Mouse (Mus musculus) intestine, embryonic 16.5 days (tissue): Measurements from ENCODE around the gene Gabrb2. TPM values are rescaled to one million over a fixed set of nuclear protein-coding genes. Genes with fewer than 3 reads are reported as not detected.

Source experiments
- ATAC-seq: fragments of 200-750 bp; cut with Nextera tagmentation; 2 replicates; pipeline ENCODE4 v1.8.0; 2017; ENCODE audit warnings: moderate TSS enrichment, moderate library complexity
- H3K27ac ChIP-seq: fragments of 300-500 bp; sonication (generic); 2 replicates; pipeline ENCODE4 v1.5.1; 2014; ENCODE audit warnings: mild to moderate bottlenecking, low read length
- H3K27me3 ChIP-seq: fragments of 300-500 bp; sonication (generic); replicated peaks from 2 replicates; pipeline ENCODE4 v1.6.1; 2014; ENCODE audit warnings: low read length, control low read depth, mixed read lengths; ENCODE audit not compliant: control insufficient read depth, insufficient read depth
- H3K36me3 ChIP-seq: fragments of 300-500 bp; sonication (generic); 2 replicates; pipeline ENCODE4 v1.6.1; 2014; ENCODE audit warnings: low read length, control low read depth; ENCODE audit not compliant: control insufficient read depth, insufficient read depth
- H3K4me1 ChIP-seq: fragments of 300-500 bp; sonication (generic); 2 replicates; pipeline ENCODE4 v1.6.1; 2014; ENCODE audit warnings: low read length, control low read depth, mixed read lengths; ENCODE audit not compliant: control insufficient read depth, insufficient read depth
- H3K4me2 ChIP-seq: fragments of 300-500 bp; sonication (generic); 2 replicates; pipeline ENCODE4 v1.6.1; 2014; ENCODE audit warnings: low read depth, low read length, control low read depth
- H3K4me3 ChIP-seq: fragments of 300-500 bp; sonication (generic); 2 replicates; pipeline ENCODE4 v1.5.1; 2014; ENCODE audit warnings: mild to moderate bottlenecking, low read length
- H3K9ac ChIP-seq: fragments of 300-500 bp; sonication (generic); 2 replicates; pipeline ENCODE4 v1.6.1; 2014; ENCODE audit warnings: low read depth, low read length
- H3K9me3 ChIP-seq: fragments of 300-500 bp; sonication (generic); 2 replicates; pipeline ENCODE4 v1.6.1; 2016; ENCODE audit warnings: low read length, control low read depth; ENCODE audit not compliant: control insufficient read depth
- WGBS: fragments of 180-500 bp; shearing (Covaris S2); extraction: QIAGEN DNeasy Blood & Tissue Kit; methylation state at CpG from one replicate; pipeline ENCODE4 v1.1.7; 2014; 5-methylcytosine and 5-hydroxymethylcytosine counted together
- polyA plus RNA-seq: library from polyadenylated mRNA; unstranded; fragments of >200 nt; fragmentation: Nextera tagmentation; extraction: Ambion mirVana; gene quantifications from 2 replicates; pipeline ENCODE4 v1.2.1, GENCODE M21; 2015

Gabrb2 gene
- polyA plus RNA-seq, 1 experiment from 2014 or later, result 0.93 TPM

- Histone ChIP-seq H3K9me3 (no peaks in the 10 kb centered on the region), H3K4me3 (no peak overlapping the region), H3K36me3 (no peaks in the 10 kb centered on the region), H3K9ac (no peak overlapping the region), H3K27ac (no peak overlapping the region), H3K27me3 (no peaks in the 10 kb centered on the region), H3K4me1 (no peaks in the 10 kb centered on the region), H3K4me2 (no peak overlapping the region)
- no peak for ATAC-seq
Measured at GRCm38 (mm10) chr11:42431495-42431894, 11.9 kb downstream of the Gabrb2 start.

DNA sequence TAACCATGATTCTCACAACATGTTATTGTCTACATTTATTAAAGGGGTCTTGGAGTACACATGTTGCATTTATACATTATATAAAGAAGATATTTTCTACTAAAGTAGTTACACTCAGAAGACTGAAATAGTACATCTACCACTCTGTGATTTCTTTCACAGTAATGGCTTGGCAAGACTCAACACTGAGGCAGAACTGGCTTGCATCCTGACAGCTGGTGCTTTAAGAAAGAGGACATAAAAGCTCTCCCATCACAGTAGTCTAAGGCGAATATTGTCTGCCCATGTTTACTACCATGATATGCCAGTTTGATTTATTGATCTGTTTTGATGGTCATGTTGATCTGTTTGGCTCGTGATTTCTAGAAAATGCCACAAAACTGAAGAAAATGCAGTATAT lies 19.4 kb downstream of the Gabrb2 start:
- WGBS, result 75% methylated on average over 2 of the region's 2 CpGs
- no peaks in the 10 kb centered on the region for H3K27me3 ChIP-seq
- no peak for ATAC-seq
- H3K9ac ChIP-seq, result no peak overlapping the region
- H3K9me3 ChIP-seq, result no peaks in the 10 kb centered on the region
- no peak overlapping the region for H3K4me3 ChIP-seq
- no peaks in the 10 kb centered on the region for H3K4me1 ChIP-seq
- no peak overlapping the region for H3K4me2 ChIP-seq
- no peaks in the 10 kb centered on the region for H3K36me3 ChIP-seq
- H3K27ac ChIP-seq, result no peak overlapping the region

GRCm38 (mm10) chr11:42443641-42444040 lies 24.1 kb downstream of the Gabrb2 start:
- Histone ChIP-seq H3K4me1 (no peaks in the 10 kb centered on the region), H3K27me3 (no peaks in the 10 kb centered on the region), H3K4me3 (no peak overlapping the region), H3K9me3 (no peaks in the 10 kb centered on the region), H3K9ac (no peak overlapping the region), H3K27ac (no peak overlapping the region), H3K36me3 (no peaks in the 10 kb centered on the region), H3K4me2 (no peak overlapping the region)
- no peak for ATAC-seq

DNA sequence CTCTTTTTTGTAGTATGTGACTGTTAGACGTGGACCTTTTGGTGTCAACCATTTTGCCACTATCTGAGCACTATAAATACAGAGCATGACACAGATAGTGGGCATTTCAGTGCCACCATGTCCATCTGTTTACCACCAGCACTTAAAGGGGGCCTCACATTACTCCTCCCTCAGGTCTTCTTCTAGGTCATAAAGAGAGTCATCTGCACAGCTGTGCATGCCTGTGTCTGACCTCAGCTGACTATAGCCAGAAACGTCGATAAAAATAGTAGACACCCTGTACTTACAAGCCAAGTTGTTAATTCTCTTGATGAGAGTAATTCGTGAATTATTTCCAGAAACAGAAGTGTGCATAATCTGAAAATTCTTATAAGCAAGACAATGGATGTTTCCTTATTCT lies 29.4 kb downstream of the Gabrb2 start:
- H3K27me3 ChIP-seq, result no peaks in the 10 kb centered on the region
- ATAC-seq, result no peak
- H3K27ac ChIP-seq, result no peak overlapping the region
- no peaks in the 10 kb centered on the region for H3K36me3 ChIP-seq
- no peak overlapping the region for H3K4me3 ChIP-seq
- no peaks in the 10 kb centered on the region for H3K9me3 ChIP-seq
- no peak overlapping the region for H3K4me2 ChIP-seq
- no peak overlapping the region for H3K9ac ChIP-seq
- H3K4me1 ChIP-seq, result no peaks in the 10 kb centered on the region
- 79% methylated on average over 4 of the region's 4 CpGs for WGBS

DNA sequence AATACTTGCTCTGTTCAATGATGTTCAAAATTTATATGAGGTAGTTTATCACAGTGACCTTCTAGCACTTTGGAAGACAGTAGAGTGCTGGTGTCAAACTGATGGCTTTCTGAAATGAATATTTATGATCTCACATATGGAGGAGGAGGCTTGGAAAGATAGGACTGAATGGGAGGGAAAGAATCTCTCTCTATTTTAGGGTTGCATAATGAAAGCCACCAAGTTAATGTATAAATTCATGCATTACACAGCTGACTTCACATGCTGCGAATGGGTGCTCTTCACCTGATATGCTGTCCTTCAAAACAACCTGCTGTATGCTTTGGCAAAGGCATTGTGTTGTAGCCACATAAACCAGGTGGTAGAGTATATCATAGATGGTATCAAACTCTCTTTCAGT lies 44.6 kb downstream of the Gabrb2 start:
- no peak for ATAC-seq
- Histone ChIP-seq H3K4me3 (no peak overlapping the region), H3K4me2 (no peak overlapping the region), H3K27ac (no peak overlapping the region), H3K4me1 (no peaks in the 10 kb centered on the region), H3K9me3 (no peaks in the 10 kb centered on the region), H3K27me3 (no peaks in the 10 kb centered on the region), H3K36me3 (no peaks in the 10 kb centered on the region), H3K9ac (no peak overlapping the region)
- 91% methylated on average over 1 of the region's 1 CpGs for WGBS

GRCm38 (mm10) chr11:42468381-42468780 lies 48.8 kb downstream of the Gabrb2 start:
- WGBS, result 90% methylated on average over 3 of the region's 3 CpGs

DNA sequence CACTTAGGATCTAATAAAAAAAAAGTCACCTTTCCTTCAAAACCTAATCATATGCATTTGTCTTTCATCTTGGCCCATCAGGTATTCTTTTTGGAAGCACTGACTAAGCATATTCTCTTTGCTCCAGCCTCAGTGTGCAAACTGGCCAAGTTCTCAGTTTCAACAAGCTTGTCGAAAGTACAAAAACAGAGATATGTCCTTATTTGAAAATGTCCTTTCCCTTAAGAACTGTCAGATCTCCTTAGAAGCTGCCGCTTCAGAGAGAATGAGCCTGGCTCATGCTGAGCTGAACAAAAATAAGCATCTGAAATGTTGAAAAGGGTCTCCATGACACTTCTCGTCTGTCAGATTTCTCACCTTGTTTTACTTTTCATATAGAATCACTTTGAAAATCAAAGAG lies 55.0 kb downstream of the Gabrb2 start:
- Histone ChIP-seq H3K27me3 (no peaks in the 10 kb centered on the region), H3K4me1 (no peaks in the 10 kb centered on the region), H3K9me3 (no peaks in the 10 kb centered on the region), H3K4me3 (no peak overlapping the region), H3K4me2 (no peak overlapping the region), H3K27ac (no peak overlapping the region), H3K9ac (no peak overlapping the region), H3K36me3 (no peaks in the 10 kb centered on the region)
- no peak for ATAC-seq
- WGBS, result 86% methylated on average over 3 of the region's 3 CpGs

More at GRCm38 (mm10) chr11:42468381-42468780, 48.8 kb downstream of the Gabrb2 start:
- no peak for ATAC-seq
- Histone ChIP-seq H3K27me3 (no peaks in the 10 kb centered on the region), H3K9ac (no peak overlapping the region), H3K27ac (no peak overlapping the region), H3K36me3 (no peaks in the 10 kb centered on the region), H3K4me1 (no peaks in the 10 kb centered on the region), H3K4me2 (no peak overlapping the region), H3K9me3 (no peaks in the 10 kb centered on the region), H3K4me3 (no peak overlapping the region)

DNA sequence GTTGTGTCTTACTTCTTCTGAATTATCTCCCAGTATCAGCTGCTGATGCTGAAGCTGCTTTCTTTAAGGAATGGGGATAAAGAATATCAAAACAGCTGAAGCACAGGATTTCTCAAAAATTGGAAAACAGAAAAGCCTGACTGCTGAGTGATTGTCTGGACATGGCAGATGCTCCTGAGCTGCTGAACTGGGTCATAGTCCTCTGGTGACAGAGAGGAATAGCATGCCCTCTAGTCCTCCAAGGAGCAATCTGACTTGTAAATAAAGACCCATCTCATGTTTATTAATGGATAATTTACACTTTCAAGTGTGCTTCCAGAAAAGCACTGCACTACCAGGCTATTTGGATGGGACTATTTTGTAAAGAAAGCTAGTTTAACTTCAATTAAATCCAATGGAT lies 68.1 kb downstream of the Gabrb2 start:
- H3K9me3 ChIP-seq, result no peaks in the 10 kb centered on the region
- H3K27ac ChIP-seq, result no peak overlapping the region
- no peak overlapping the region for H3K4me3 ChIP-seq
- H3K4me1 ChIP-seq, result no peaks in the 10 kb centered on the region
- H3K9ac ChIP-seq, result no peak overlapping the region
- no peaks in the 10 kb centered on the region for H3K36me3 ChIP-seq
- no peak for ATAC-seq
- H3K27me3 ChIP-seq, result no peaks in the 10 kb centered on the region
- H3K4me2 ChIP-seq, result no peak overlapping the region

DNA sequence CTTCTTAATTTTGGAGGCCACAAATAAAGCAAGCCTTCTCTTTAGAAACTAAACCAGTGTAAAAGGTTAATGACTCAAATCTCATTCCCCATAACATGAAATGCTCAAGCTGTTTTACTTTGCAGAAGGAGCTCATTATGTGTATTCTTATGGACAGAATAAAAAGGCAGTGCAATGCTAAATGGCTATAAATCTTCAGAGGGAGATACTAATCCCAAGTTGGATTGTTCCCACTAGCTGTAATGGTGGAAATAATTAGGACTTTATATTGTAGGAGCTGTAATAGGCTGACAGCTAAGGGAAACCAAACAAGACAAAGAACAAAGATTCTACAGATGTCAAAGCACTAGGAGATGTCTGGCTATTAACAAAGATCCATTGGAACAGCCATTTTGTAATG lies 81.6 kb downstream of the Gabrb2 start:
- no peaks in the 10 kb centered on the region for H3K4me1 ChIP-seq
- H3K9me3 ChIP-seq, result no peaks in the 10 kb centered on the region
- H3K27ac ChIP-seq, result no peak overlapping the region
- H3K27me3 ChIP-seq, result no peaks in the 10 kb centered on the region
- H3K4me3 ChIP-seq, result no peak overlapping the region
- no peaks in the 10 kb centered on the region for H3K36me3 ChIP-seq
- no peak overlapping the region for H3K9ac ChIP-seq
- ATAC-seq, result no peak
- no peak overlapping the region for H3K4me2 ChIP-seq

GRCm38 (mm10) chr11:42505436-42505835 lies 85.9 kb downstream of the Gabrb2 start:
- no peaks in the 10 kb centered on the region for H3K9me3 ChIP-seq
- no peaks in the 10 kb centered on the region for H3K27me3 ChIP-seq
- WGBS, result 80% methylated on average over 2 of the region's 2 CpGs
- no peaks in the 10 kb centered on the region for H3K36me3 ChIP-seq
- ATAC-seq, result no peak
- H3K9ac ChIP-seq, result no peak overlapping the region
- no peak overlapping the region for H3K4me3 ChIP-seq
- H3K4me2 ChIP-seq, result no peak overlapping the region
- H3K27ac ChIP-seq, result no peak overlapping the region
- H3K4me1 ChIP-seq, result no peaks in the 10 kb centered on the region
